Mouse (Mus musculus): ENCODE data around the gene Pdpk1.

Pdpk1 gene

GRCm38 (mm10) chr17:24150824-24151223 is at the start of gene Pdpk1:
TSS of gene Pdpk1 (minus strand) at chr17:24150924.
- no peak for DNase-seq

GRCm38 (mm10) chr17:24199741-24200140 is 49.0 kb upstream of the Pdpk1 start:
- peak in 1 of 2 experiments; percentile 35 for DNase-seq

DNA sequence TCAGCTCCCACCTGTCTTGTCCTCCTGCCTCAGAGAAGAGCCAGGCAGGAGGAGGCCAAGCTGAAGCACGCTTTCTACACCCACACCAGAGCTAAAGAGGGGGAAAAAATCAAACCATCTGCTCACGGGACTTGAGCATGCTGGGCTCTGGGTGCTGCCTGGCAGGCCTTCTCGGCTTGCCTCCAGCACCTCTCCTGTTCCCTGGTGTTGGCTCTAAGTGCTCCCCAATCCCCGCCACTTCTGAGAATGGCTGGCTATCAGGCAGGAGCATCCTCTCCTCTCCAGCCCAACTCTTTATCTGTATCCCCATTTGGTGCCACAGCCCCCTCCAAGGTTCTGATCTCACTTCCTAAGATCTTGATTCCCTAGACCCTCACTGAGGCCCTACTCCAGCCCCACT is 48.5 kb upstream of the Pdpk1 start:
- DNase-seq, result peak; percentile 65 to 66

DNA sequence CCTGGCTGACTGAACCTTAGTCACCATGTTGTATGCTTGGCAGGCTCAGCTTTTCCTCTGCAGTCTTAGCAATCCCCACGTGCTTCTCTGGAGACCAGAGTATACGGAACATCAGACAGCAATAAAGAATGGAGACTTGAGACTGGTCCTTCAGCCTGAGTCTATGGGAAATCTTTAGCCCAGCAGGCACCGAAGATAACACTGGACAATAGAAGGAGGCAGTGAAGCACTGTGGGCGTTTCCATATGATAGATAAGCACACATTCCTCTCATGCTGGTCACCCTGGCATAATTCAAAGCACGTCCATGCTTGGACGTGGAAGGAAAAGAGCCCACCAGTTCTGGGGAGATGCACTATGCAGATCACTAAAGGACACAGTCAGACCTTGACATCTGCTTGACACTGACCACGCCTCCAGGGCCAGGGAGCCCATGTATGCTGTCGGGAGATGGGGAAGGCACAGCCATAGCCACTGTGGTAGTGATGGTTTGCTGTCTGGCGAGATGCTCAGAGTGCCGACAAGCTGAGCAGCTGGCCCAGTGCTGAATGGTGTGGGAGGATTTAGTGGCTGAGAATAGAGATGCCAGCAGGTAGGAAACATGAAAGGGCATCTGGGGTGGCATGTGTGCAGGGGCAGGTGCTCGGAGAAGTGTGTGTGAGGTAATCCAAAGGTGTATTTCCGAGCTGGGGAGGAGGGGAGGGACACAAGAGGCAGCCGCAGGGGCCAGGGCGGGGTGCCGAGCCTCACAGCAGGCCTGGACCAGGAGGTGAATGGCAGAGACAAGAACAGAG is 46.5 kb upstream of the Pdpk1 start:
- peak; percentile 44 to 47 for DNase-seq

GRCm38 (mm10) chr17:24195349-24195748 is 44.6 kb upstream of the Pdpk1 start:
- no peak for DNase-seq

DNA sequence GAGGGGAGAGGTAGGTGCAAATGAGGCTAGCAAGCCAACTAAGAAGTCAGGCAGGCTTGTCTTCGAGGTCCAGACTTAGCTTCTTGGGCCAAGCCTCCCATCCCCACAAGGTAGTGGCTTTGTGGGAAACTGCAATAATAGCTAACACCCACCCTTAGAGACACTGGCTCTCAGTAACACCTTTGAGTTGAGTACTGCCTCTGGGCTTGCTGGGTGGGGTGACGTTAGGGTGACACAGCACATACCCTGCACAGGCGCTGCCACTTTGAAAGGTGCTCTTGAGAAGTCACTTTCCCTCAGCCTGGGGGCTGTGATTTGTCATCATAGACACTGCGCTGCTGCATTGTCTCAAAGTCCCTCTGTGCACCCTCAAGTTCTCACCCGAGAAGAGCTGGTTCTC is 43.0 kb upstream of the Pdpk1 start:
- no peak for DNase-seq

DNA sequence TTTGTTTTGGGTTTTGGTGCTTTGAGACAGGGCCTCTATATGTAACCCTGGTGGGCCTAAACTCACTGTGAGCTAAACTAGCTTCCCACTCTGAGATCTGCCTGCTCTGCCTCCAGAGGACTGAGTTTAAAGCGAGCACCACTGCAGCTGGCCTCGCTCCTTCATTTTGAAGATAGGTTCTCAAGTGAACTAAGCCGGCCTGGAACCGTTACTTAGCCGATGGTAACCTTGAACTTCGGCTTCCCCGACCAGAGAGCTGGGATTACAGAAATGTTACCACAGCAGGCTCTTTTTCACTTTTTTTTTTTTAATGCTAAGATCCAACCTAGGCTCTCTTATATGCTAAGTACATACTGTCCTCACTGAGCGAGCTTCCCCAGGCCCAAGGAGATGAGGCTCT is 42.5 kb upstream of the Pdpk1 start:
- no peak for DNase-seq

- DNase-seq, result no peak
Measured at GRCm38 (mm10) chr17:24192848-24193247, 42.1 kb upstream of the Pdpk1 start.

- no peak for DNase-seq
Measured at GRCm38 (mm10) chr17:24191481-24191880, 40.8 kb upstream of the Pdpk1 start.

DNA sequence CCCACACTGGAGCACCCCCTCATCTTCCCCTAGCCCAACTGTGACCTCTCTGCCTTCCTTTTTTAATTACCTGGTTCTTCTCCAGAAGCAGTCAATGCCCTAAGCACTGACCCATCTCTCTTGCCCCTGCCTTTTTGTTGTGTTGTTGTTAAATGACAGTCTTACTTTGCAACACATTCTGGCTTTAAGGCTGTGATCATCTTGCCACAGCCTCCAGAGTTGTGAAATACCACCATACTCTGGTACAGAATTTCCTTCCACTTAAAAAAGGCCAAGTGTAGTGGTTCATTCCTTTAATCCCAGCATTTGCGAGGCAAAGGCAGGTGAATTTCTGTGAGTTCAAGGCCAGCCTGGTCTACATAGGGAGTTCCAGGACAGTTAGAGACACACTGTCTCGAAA is 40.2 kb upstream of the Pdpk1 start:
- no peak for DNase-seq

DNA sequence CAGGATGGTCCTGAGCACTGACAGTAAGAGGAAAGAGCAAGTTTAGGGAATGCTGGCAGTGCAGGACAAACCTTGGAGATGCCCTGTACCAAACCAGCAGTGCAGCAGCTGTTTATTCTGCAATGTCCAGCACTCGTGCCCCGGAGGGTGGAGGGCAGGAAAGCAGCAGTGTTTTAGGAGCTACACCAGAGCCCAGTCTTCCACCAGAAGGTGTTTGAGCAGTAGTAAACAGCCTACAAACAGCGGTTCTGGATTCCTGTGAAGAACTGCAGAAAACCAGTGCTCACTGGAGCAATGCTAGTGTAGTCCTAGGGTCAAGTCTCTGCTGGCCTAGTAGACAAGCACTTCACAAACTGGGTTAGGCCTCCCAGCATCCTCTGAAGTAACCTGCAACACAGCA is 23.5 kb upstream of the Pdpk1 start:
- no peak for DNase-seq

- DNase-seq, result peak; percentile 75 to 81
Measured at GRCm38 (mm10) chr17:24173423-24173822, 22.7 kb upstream of the Pdpk1 start.

DNA sequence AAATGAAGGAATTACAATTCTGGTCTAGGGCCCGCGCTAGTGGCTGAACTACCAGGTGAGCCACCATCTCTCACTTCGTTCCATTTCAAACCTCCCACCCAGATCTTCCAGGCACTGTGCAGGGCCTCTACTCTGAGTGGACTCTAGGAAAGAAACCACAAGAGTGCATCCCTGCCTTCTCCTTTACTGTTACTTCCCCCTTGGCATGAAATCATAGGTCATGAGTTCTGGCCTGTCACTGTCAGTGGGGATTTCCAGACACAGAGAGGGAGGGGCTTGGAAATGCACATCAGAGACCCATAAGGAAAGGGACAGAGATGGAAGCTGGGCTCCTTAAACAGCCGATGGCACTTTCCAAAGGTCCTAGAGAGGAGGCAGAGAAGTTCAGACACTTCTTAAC is 21.0 kb upstream of the Pdpk1 start:
- DNase-seq, result no peak

DNA sequence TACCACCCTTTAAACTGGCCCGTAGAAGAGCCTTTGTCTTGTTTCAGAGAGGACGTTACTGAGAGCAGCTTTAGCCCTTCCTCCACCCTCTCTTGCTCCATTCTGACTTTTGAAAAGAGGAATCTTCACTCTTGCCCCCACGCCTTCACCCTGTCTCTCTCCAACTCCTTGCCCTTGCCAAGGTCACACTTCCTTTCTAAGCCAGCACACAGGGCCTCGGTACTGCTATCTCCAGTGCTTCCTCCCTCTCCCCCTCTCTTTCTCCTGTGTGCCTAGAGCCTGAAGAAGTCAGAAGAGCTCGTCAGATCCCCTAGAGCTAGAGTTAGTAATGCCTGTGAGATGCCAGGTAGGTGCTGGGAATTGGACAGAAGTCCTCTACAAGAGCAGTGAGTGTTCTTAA is 20.0 kb upstream of the Pdpk1 start:
- DNase-seq, result no peak

GRCm38 (mm10) chr17:24170125-24170524 is 19.4 kb upstream of the Pdpk1 start:
- DNase-seq, result no peak

DNA sequence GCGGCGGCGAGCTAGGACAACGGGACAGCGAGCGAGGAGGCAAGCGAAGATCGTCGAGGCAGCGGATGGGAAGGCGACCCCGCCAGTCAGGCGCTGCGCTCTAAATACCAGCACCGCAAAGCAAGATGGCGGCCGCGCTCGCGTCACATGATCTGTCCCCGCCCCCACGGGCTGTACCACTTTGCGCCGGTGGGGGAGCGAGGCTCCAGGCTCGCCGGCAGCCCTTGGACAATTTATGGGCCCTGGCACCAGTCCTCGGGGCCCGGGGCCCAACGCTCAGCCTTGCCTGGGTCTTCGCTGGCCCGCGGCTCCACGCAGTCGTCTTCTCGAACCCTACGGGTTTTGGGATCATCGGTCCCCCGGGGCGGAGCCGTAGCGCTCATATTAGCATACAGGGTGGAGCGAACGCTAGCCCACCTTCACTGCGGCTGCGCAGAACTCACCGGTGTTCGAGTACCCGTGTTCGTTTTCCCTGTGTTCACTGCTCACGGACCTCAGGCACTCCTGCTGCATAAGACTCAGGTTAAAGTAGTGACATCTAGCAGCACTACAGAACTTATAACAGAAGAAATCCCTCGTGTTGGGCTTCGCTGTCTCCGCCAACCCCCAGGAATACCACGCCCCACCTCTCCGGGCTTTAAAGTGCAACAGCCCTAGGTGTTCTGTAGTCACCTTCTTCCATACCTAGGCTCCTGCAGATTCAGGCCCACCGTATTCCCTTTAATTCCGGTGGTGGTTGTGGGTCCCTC is 18.8 kb upstream of the Pdpk1 start, which contains the start of gene Atp6v0c:
Atp6v0c (minus strand) TSS at position 386 of the 749 bp plus-strand sequence.
- peak; percentile 97 for DNase-seq

- peak; percentile 69 to 80 for DNase-seq
Measured at GRCm38 (mm10) chr17:24168590-24169277, 18.0 kb upstream of the Pdpk1 start.

- DNase-seq, result no peak
Measured at GRCm38 (mm10) chr17:24167891-24168505, 17.3 kb upstream of the Pdpk1 start.

GRCm38 (mm10) chr17:24167120-24167519 is 16.4 kb upstream of the Pdpk1 start:
- DNase-seq, result no peak

DNA sequence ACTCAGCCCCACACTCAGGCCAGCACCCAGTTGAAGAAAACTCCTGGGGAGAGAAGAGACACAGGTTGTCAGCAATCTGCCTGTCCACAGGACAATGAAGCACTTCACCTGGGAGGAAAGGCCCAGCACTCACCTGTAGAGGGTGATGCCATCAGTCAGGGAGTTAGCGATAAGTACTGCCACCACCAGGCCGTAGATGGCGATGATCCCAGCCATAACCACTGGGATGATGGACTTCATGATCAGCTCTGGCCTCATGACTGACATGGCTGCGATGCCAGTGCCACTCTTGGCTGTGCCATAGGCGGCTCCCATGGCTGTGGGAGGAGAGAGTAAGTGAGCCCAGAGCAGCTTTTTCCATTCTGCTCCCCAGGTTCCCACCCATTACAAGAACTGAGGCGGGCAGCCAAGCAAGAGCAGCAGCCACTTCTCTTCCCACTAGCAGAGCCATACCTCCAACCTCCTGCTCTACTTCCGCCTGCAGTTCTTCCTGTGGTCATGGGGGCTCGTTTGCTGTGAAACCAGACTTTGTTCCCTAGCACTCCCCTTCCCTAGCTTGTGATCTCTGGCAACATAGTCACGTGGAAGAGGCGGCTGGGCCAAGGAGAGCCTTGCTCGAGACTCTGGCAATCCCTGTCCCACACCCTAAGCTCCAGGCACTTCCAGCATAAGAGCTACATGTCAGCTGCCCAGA is 14.0 kb upstream of the Pdpk1 start:
- DNase-seq, result no peak

GRCm38 (mm10) chr17:24163176-24163962 is 12.6 kb upstream of the Pdpk1 start, which contains the start of gene Amdhd2:
TSS of gene Amdhd2 (minus strand) at chr17:24163766.
- DNase-seq, result peak; percentile 92 to 94

Data from cerebellum, adult 18-20 months (tissue).